Mouse (Mus musculus) embryonic facial prominence, embryonic 14.5 days (tissue): Measurements from ENCODE around the gene Manbal. TPM values are rescaled to one million over a fixed set of nuclear protein-coding genes. Genes with fewer than 3 reads are reported as not detected.

Source experiments
- ATAC-seq: fragments of 200-750 bp; cut with Nextera tagmentation; 2 replicates; pipeline ENCODE4 v1.8.0; 2017; ENCODE audit warnings: low read depth, moderate number of reproducible peaks, moderate TSS enrichment
- DNase-seq: peaks from one replicate; pipeline ENCODE4 v3.0.0-alpha.2; 2015; ENCODE audit warnings: low spot score
- H3K27ac ChIP-seq: fragments of 300-500 bp; sonication (generic); replicated peaks from 2 replicates; pipeline ENCODE4 v1.5.1; 2014; ENCODE audit warnings: low read depth, mild to moderate bottlenecking, low read length, moderate library complexity
- H3K27me3 ChIP-seq: fragments of 300-500 bp; sonication (generic); replicated peaks from 2 replicates; pipeline ENCODE4 v1.6.1; 2014; ENCODE audit warnings: low read length; ENCODE audit not compliant: control insufficient read depth, insufficient read depth
- H3K36me3 ChIP-seq: fragments of 300-500 bp; sonication (generic); 2 replicates; pipeline ENCODE4 v1.6.1; 2014; ENCODE audit warnings: low read length, mixed read lengths; ENCODE audit not compliant: control insufficient read depth, insufficient read depth
- H3K4me1 ChIP-seq: fragments of 300-500 bp; sonication (generic); 2 replicates; pipeline ENCODE4 v1.6.1; 2014; ENCODE audit warnings: antibody characterized with exemption, low read length; ENCODE audit not compliant: control insufficient read depth, insufficient read depth
- H3K4me2 ChIP-seq: fragments of 300-500 bp; sonication (generic); 2 replicates; pipeline ENCODE4 v1.6.1; 2014; ENCODE audit warnings: low read depth, mild to moderate bottlenecking, low read length, moderate library complexity, mixed read lengths
- H3K4me3 ChIP-seq: fragments of 300-500 bp; sonication (generic); 2 replicates; pipeline ENCODE4 v1.5.1; 2014; ENCODE audit warnings: low read depth, mild to moderate bottlenecking, low read length
- H3K9ac ChIP-seq: fragments of 300-500 bp; sonication (generic); 2 replicates; pipeline ENCODE4 v1.6.1; 2014; ENCODE audit warnings: low read depth, mild to moderate bottlenecking, low read length, moderate library complexity, mixed read lengths
- H3K9me3 ChIP-seq: fragments of 300-500 bp; sonication (generic); 2 replicates; pipeline ENCODE4 v1.6.1; 2016; ENCODE audit warnings: low read length; ENCODE audit not compliant: control insufficient read depth
- WGBS: fragments of 180-500 bp; shearing (Covaris S2); extraction: QIAGEN DNeasy Blood & Tissue Kit; methylation state at CpG from one replicate; pipeline ENCODE4 v1.1.7; 2014; 5-methylcytosine and 5-hydroxymethylcytosine counted together
- polyA plus RNA-seq: library from polyadenylated mRNA; unstranded; fragments of >200 nt; fragmentation: Nextera tagmentation; extraction: Ambion mirVana; gene quantifications from 2 replicates; pipeline ENCODE4 v1.2.1, GENCODE M21; 2014

Manbal gene
- polyA plus RNA-seq, 1 experiment from 2014 or later, result 39.7 TPM

DNA sequence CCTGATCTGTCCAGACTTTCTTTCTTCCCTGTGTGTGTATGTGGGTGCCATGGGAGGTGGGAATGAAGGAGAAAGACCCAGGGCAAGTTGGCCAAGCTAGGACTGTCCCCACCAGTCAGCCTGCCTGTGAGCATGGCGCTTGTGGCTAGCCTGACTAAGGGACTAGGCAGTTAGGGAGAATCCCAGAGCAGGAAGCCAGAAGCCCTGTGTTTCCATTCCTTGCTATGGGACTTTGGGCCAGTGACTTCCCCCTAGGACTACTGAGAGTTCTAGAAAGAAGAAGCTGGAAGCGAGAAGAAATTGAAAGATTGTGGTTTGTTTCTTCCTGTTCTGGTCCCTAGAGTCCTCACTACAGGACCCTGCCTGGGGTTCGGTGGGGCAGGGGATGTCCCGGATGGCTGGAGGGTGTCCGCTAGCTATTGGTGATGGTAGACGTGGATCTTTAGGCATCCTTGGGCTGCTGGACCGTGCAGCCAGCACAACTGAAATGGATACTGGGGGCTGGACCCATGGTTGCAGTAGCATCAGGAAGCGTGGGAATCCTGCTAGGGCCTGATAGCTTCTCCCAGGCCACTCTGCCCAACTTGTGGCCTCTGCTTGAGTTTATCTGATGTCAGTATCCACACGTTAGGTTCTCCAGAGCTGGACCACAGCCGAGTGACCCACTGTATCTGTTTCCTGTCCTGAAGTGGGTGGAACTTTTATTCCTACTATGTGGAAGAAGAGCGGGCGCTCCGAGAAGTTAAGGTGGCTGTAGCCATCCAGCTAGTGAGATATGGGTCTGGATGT, 61.2 kb downstream of the Manbal start:
- H3K9me3 ChIP-seq, result no peaks in the 10 kb centered on the region
- WGBS, result 84% methylated on average over 13 of the region's 13 CpGs
- no peak overlapping the region for H3K4me2 ChIP-seq
- no peak overlapping the region for H3K4me3 ChIP-seq
- H3K27me3 ChIP-seq, result no peaks in the 10 kb centered on the region
- H3K27ac ChIP-seq, result no peak overlapping the region
- H3K4me1 ChIP-seq, result peaks cover 28% of the 10 kb centered on the region
- ATAC-seq, result no peak
- H3K36me3 ChIP-seq, result peaks cover 22% of the 10 kb centered on the region; the same call in 1 of the 2 replicates
- no peak for DNase-seq
- H3K9ac ChIP-seq, result no peak overlapping the region

DNA sequence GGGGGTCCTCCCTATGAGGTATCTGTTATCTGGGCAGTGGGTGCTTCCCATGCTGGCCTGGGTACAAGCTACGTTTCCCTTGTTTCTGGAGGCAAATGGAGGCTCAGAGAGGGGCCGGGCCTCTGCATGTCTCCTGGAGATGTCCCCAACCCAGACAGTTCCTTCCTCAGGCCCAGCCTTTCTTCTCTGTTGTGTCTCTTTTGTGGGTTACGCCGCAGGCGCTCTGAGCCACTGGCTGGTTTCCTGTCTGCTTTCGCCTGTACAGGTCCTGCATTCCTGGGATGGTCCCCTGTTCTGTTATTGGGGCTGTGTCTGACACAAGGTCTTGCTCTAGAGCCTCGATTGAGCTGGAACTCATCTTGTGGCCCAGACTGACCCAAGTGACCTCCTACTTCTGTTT, 62.3 kb downstream of the Manbal start:
- no peaks in the 10 kb centered on the region for H3K9me3 ChIP-seq
- peaks cover 22% of the 10 kb centered on the region; the same call in 1 of the 2 replicates for H3K36me3 ChIP-seq
- H3K4me1 ChIP-seq, result peaks cover 37% of the 10 kb centered on the region

DNA sequence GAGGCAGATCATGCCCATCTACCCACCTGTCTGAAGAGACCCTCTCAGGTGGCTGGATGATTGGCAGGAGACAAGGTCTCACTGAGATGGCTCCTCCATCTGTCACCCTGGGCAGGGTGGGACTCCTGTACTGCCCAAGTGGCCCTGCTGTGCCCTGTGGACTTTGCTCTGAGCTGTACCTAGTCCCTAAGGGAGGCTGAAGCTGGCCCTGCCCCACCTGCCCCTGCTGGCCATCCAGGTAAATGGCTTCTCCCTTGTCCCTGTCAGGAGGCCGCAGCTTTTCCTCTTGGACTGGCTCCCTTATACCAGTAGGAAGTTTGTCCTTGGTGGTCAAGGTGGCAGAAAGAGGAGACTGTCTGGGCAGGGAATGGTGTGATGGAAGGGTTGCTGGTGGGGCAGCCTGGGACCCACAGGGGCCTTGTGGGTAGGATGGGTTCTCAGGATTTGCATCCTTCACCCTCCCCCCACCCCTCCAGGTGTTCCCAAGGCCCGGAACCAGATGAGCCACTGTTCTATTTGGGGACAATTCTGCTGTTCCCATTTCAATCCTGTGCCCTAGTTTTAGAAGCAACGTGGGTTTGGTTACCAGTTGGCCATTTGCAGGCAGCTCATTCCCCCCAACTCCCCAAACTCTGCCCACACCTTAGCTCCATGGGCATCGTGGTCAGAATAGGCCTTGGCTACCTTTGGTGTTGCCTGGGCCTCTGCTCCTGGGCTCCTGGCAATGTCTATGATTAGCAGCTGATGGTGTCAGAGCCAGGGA, 63.5 kb downstream of the Manbal start:
- Histone ChIP-seq H3K9ac (no peak overlapping the region), H3K4me2 (no peak overlapping the region), H3K36me3 (peaks cover 27% of the 10 kb centered on the region; the same call in 1 of the 2 replicates), H3K4me1 (peaks cover 34% of the 10 kb centered on the region), H3K4me3 (no peak overlapping the region), H3K9me3 (no peaks in the 10 kb centered on the region), H3K27ac (no peak overlapping the region), H3K27me3 (no peaks in the 10 kb centered on the region)
- DNase-seq (no peak), ATAC-seq (no peak)
- WGBS, result 84% methylated on average over 4 of the region's 4 CpGs

More for the DNA sequence above, 62.3 kb downstream of the Manbal start:
- H3K4me2 ChIP-seq, result no peak overlapping the region
- no peaks in the 10 kb centered on the region for H3K27me3 ChIP-seq
- no peak for ATAC-seq
- H3K4me3 ChIP-seq, result no peak overlapping the region
- H3K27ac ChIP-seq, result peak overlapping the region; percentile 48; the same call in 1 of the 2 replicates
- no peak overlapping the region for H3K9ac ChIP-seq
- 70% methylated on average over 7 of the region's 7 CpGs for WGBS
- DNase-seq, result no peak

GRCm38 (mm10) chr2:157431912-157432311, 64.5 kb downstream of the Manbal start:
- ATAC-seq, result no peak
- peak overlapping the region; percentile 86; the same call in 1 of the 2 replicates for H3K27ac ChIP-seq
- 56% methylated on average over 5 of the region's 5 CpGs for WGBS
- H3K4me2 ChIP-seq, result no peak overlapping the region
- H3K4me3 ChIP-seq, result no peak overlapping the region
- H3K9me3 ChIP-seq, result no peaks in the 10 kb centered on the region
- H3K4me1 ChIP-seq, result peaks cover 32% of the 10 kb centered on the region
- no peak overlapping the region for H3K9ac ChIP-seq
- H3K36me3 ChIP-seq, result peaks cover 27% of the 10 kb centered on the region
- DNase-seq, result no peak
- no peaks in the 10 kb centered on the region for H3K27me3 ChIP-seq

DNA sequence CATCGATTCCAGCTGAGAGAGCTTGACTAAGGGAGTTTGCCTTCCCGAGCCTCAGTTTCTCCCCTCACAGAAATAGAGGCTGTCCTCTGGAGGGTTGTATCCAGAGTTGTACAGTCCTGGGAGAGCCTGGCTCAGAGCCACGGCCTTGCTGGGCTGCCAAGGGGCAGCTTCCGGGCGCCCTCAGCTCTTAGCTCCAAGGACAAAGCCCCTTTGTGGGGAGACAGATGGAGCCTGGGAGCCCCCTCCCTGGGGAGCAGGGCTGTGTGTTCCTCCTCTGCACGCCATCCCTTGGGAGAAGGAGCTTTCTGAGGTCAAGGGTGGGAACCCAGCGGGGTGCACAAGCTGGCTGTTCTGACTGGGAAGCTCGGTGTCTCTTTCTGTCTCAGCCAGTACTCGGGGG, 65.1 kb downstream of the Manbal start:
- Histone ChIP-seq H3K27ac (peak overlapping the region; percentile 86), H3K9me3 (no peaks in the 10 kb centered on the region), H3K4me3 (no peak overlapping the region), H3K9ac (peak overlapping the region; percentile 26; the same call in 1 of the 2 replicates), H3K27me3 (no peaks in the 10 kb centered on the region), H3K4me2 (no peak overlapping the region), H3K36me3 (peaks cover 28% of the 10 kb centered on the region), H3K4me1 (peaks cover 32% of the 10 kb centered on the region)
- DNase-seq (peak; percentile 70), ATAC-seq (no peak)
- 62% methylated on average over 9 of the region's 9 CpGs for WGBS

- H3K9ac ChIP-seq, result peak overlapping the region; percentile 21; the same call in 1 of the 2 replicates
These were observed 66.6 kb downstream of the Manbal start for GRCm38 (mm10) chr2:157434041-157434440.

DNA sequence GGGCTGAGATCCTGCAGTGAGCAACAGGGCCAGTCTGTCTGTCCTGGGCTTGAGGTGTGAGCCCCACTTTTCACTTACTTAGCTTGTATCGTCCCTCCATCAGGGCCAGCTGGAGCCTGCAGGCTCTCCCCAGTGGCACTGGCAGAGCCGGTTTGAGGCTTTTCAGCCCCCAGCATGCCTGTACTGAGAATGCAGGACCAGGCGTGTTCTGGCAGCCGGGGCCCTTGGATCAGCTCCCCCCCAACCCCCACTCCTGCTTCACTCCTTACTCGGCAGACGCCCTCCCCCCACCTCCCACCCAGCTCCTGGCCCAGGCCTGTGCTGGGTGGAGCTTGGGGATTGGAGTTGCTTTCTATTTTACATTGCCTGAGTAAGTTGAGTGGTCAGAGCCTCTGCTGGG, 67.1 kb downstream of the Manbal start:
- H3K27ac ChIP-seq, result peak overlapping the region; percentile 86
- H3K9ac ChIP-seq, result peak overlapping the region; percentile 21
- 17% methylated on average over 5 of the region's 6 CpGs for WGBS
- H3K4me2 ChIP-seq, result 0 out of 2 replicates have a peak overlapping the region, but pooled peaks have one; percentile 15
- H3K9me3 ChIP-seq, result no peaks in the 10 kb centered on the region
- H3K4me3 ChIP-seq, result no peak overlapping the region
- H3K27me3 ChIP-seq, result no peaks in the 10 kb centered on the region
- H3K36me3 ChIP-seq, result peaks cover 30% of the 10 kb centered on the region
- DNase-seq, result peak; percentile 93
- ATAC-seq, result peak; percentile 80
- peaks cover 31% of the 10 kb centered on the region for H3K4me1 ChIP-seq

More at GRCm38 (mm10) chr2:157434041-157434440, 66.6 kb downstream of the Manbal start:
- H3K36me3 ChIP-seq, result peaks cover 26% of the 10 kb centered on the region
- 27% methylated on average over 9 of the region's 9 CpGs for WGBS
- H3K27me3 ChIP-seq, result no peaks in the 10 kb centered on the region
- H3K4me3 ChIP-seq, result no peak overlapping the region
- 0 out of 2 replicates have a peak overlapping the region, but pooled peaks have one; percentile 15 for H3K4me2 ChIP-seq
- DNase-seq (no peak), ATAC-seq (peak; percentile 23; the same call in 1 of the 2 replicates)
- peak overlapping the region; percentile 86 for H3K27ac ChIP-seq
- H3K9me3 ChIP-seq, result no peaks in the 10 kb centered on the region
- H3K4me1 ChIP-seq, result peaks cover 32% of the 10 kb centered on the region

GRCm38 (mm10) chr2:157436496-157436895, 69.1 kb downstream of the Manbal start:
- Histone ChIP-seq H3K4me1 (peaks cover 28% of the 10 kb centered on the region), H3K27me3 (no peaks in the 10 kb centered on the region), H3K4me2 (no peak overlapping the region), H3K4me3 (no peak overlapping the region), H3K27ac (no peak overlapping the region), H3K36me3 (peaks cover 49% of the 10 kb centered on the region), H3K9ac (no peak overlapping the region), H3K9me3 (peaks cover 10% of the 10 kb centered on the region)
- 84% methylated on average over 11 of the region's 11 CpGs for WGBS
- no peak for DNase-seq
- ATAC-seq, result no peak
